Comparison of ENCODE assay signal across 11 mouse cellular contexts in genomic region chr11:90255687-90256086, GRCm38 (mm10). TPM values are rescaled to one million over a fixed set of nuclear protein-coding genes. Genes with fewer than 3 reads are reported as not detected.
DNase-seq lines count a peak whose midpoint lies in the region; ATAC-seq and TF ChIP-seq lines count a peak whose summit lies in the region.
"Had no signal": no experiment of that assay in that cellular context is flagged by ENCODE, and none has a peak within 500 bp of the region (broad histone marks: within the 10 kb centered on the region; RNA-seq: fewer than 3 reads in every experiment).

No protein-coding gene starts in this region.

- H3K4me3 ChIP-seq in hindbrain, embryonic 16.5 days (ENCODE audit: low read length) = no peak overlapping the region
- no peak overlapping the region for H3K4me3 ChIP-seq in hindbrain, postnatal 0 days (ENCODE audit: low read length)
- no peak overlapping the region for H3K4me3 ChIP-seq in limb, embryonic 15.5 days
- H3K4me3 ChIP-seq: limb, embryonic 12.5 days; neural tube, embryonic 13.5 days had no signal

- no peak for TF ChIP-seq CTCF in hindbrain, postnatal 0 days (IDR thresholded peaks at IDR 0.05; ENCODE audit: low read depth)

- no peaks in the 10 kb centered on the region for H3K9me3 ChIP-seq in hindbrain, embryonic 16.5 days (ENCODE audit: control insufficient read depth, low read length)
- no peaks in the 10 kb centered on the region for H3K9me3 ChIP-seq in hindbrain, postnatal 0 days (ENCODE audit: low read length)
- H3K9me3 ChIP-seq in limb, embryonic 15.5 days = no peaks in the 10 kb centered on the region
- H3K9me3 ChIP-seq: limb, embryonic 12.5 days; neural tube, embryonic 13.5 days had no signal

- no peaks in the 10 kb centered on the region for H3K27me3 ChIP-seq in hindbrain, embryonic 16.5 days (replicated peaks; ENCODE audit: control insufficient read depth, insufficient read depth, low read length)
- no peaks in the 10 kb centered on the region for H3K27me3 ChIP-seq in hindbrain, postnatal 0 days (ENCODE audit: insufficient read depth, low read length)
- H3K27me3 ChIP-seq in limb, embryonic 15.5 days = no peaks in the 10 kb centered on the region
- H3K27me3 ChIP-seq: limb, embryonic 12.5 days; neural tube, embryonic 13.5 days had no signal

- no peak overlapping the region for H3K4me2 ChIP-seq in hindbrain, embryonic 16.5 days (ENCODE audit: low read length)
- no peak overlapping the region for H3K4me2 ChIP-seq in hindbrain, postnatal 0 days (ENCODE audit: low read depth, low read length)
- H3K4me2 ChIP-seq in limb, embryonic 15.5 days = no peak overlapping the region
- H3K4me2 ChIP-seq: limb, embryonic 12.5 days; neural tube, embryonic 13.5 days had no signal

- peaks cover 2% of the 10 kb centered on the region; the same call in 1 of the 2 replicates for H3K36me3 ChIP-seq in hindbrain, embryonic 16.5 days (ENCODE audit: control insufficient read depth, insufficient read depth, low read length)
- H3K36me3 ChIP-seq in hindbrain, postnatal 0 days (ENCODE audit: insufficient read depth, low read length) = peaks cover 6% of the 10 kb centered on the region; the same call in 1 of the 2 replicates
- H3K36me3 ChIP-seq in limb, embryonic 15.5 days = peaks cover 14% of the 10 kb centered on the region

- no peak for DNase-seq in hindbrain, postnatal 0 days (ENCODE audit: low spot score)
- DNase-seq in brain, adult 2 months (ENCODE audit: low read depth, low spot score) = peak; percentile 81
- DNase-seq in heart, adult 9 months (ENCODE audit: low spot score in 2 of 2) = peak; percentile 44 to 60
- DNase-seq in Muller cell, postnatal 12 days (ENCODE audit: inconsistent ontology term) = no peak
- DNase-seq in thymus, postnatal 36 days = no peak
- DNase-seq in embryo, embryonic 10 days (ENCODE audit: low spot score) = no peak
- DNase-seq: cerebellum, adult 18-20 months had no signal

- ATAC-seq in hindbrain, embryonic 16.5 days = peak; percentile 37; the same call in 1 of the 2 replicates
- ATAC-seq in hindbrain, postnatal 0 days = no peak
- ATAC-seq in limb, embryonic 15.5 days (ENCODE audit: insufficient number of reproducible peaks, low FRiP score, low TSS enrichment, low read depth) = peak; percentile 40; the same call in 1 of the 2 replicates

- H3K27ac ChIP-seq in hindbrain, embryonic 16.5 days (ENCODE audit: low read depth, low read length) = no peak overlapping the region
- no peak overlapping the region for H3K27ac ChIP-seq in hindbrain, postnatal 0 days
- no peak overlapping the region for H3K27ac ChIP-seq in limb, embryonic 15.5 days
- H3K27ac ChIP-seq: limb, embryonic 12.5 days; neural tube, embryonic 13.5 days had no signal

- 80% methylated on average over 6 of the region's 6 CpGs for WGBS in hindbrain, embryonic 16.5 days
- 77% methylated on average over 6 of the region's 6 CpGs for WGBS in hindbrain, postnatal 0 days
- 64% methylated on average over 6 of the region's 6 CpGs for WGBS in limb, embryonic 15.5 days

- no peak overlapping the region for H3K9ac ChIP-seq in hindbrain, embryonic 16.5 days (ENCODE audit: low read depth, low read length)
- no peak overlapping the region for H3K9ac ChIP-seq in hindbrain, postnatal 0 days (replicated peaks; ENCODE audit: low read length)
- no peak overlapping the region for H3K9ac ChIP-seq in limb, embryonic 15.5 days
- H3K9ac ChIP-seq: limb, embryonic 12.5 days; neural tube, embryonic 13.5 days had no signal

- H3K4me1 ChIP-seq in hindbrain, embryonic 16.5 days (ENCODE audit: control insufficient read depth, insufficient read depth, low read depth, low read length) = peaks cover 14% of the 10 kb centered on the region
- H3K4me1 ChIP-seq in hindbrain, postnatal 0 days (ENCODE audit: insufficient read depth, low read length) = peaks cover 2% of the 10 kb centered on the region
- peaks cover 13% of the 10 kb centered on the region; the same call in 1 of the 2 replicates for H3K4me1 ChIP-seq in limb, embryonic 15.5 days

RNA-seq across cellular contexts. Expression of gene Mmd, which starts 6.4 kb away (rescaled TPM):
- polyA plus RNA-seq in hindbrain, embryonic 16.5 days (2015; fragmentation: Nextera tagmentation; extraction: Ambion mirVana) = 118 and 125 TPM in 2 replicates
- 200 and 229 TPM in 2 replicates for total RNA-seq in hindbrain, postnatal 0 days (2014; rRNA removed)
- polyA plus RNA-seq in hindbrain, postnatal 0 days (2015; fragmentation: Nextera tagmentation; extraction: Ambion mirVana) = 97.2 and 101 TPM in 2 replicates
- polyA plus RNA-seq in limb, embryonic 15.5 days (2015; fragmentation: Nextera tagmentation; extraction: Ambion mirVana) = 26.3 and 31.7 TPM in 2 replicates

Comparison
In these comparisons a context has a peak if more than half of its experiments do, and no peak if none do; other contexts are left out.
1. DNase-seq: peak in brain, adult 2 months (single experiment) and heart, adult 9 months (2 of 2); none in hindbrain, postnatal 0 days (single experiment), Muller cell, postnatal 12 days (single experiment), thymus, postnatal 36 days (0 of 2) and embryo, embryonic 10 days (single experiment).